Mouse (Mus musculus) layer of hippocampus, adult 8-10 months (tissue): ENCODE data around the gene Tsc22d2. TPM values are rescaled to one million over a fixed set of nuclear protein-coding genes. Genes with fewer than 3 reads are reported as not detected.

Experiments used
- DNase-seq, 2 experiments: peaks; one replicate each; pipeline ENCODE4 v3.0.0; 2022; ENCODE audit warnings: low spot score in 2 of 2
- total RNA-seq, 4 experiments: library from RNA; stranded (reverse); gene quantifications; 2 replicates each; pipeline ENCODE4 v1.2.4; 2022

Tsc22d2 gene
- total RNA-seq, 4 experiments from 2014 or later = 38.3 to 39.8 (median 39.0) TPM

DNA sequence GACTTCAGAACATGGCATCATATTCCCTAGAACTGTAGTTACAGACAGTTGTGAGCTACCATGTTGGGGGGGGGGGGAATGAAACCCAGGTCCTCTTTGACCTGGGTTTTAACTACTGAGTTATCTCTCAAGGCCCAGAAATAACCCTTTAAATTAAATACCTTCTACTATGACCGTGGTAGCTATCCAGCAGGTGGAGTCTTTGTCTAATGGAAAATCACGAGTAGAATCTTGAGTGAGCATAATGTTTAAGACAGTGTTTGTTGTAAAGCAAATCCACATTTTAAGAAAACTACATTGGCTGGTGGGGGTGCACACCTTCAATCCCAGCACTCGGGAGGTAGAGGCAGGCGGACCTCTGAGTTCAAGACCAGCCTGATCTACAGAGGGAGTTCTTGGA is 99.0 kb downstream of the Tsc22d2 start:
- DNase-seq = no peak

DNA sequence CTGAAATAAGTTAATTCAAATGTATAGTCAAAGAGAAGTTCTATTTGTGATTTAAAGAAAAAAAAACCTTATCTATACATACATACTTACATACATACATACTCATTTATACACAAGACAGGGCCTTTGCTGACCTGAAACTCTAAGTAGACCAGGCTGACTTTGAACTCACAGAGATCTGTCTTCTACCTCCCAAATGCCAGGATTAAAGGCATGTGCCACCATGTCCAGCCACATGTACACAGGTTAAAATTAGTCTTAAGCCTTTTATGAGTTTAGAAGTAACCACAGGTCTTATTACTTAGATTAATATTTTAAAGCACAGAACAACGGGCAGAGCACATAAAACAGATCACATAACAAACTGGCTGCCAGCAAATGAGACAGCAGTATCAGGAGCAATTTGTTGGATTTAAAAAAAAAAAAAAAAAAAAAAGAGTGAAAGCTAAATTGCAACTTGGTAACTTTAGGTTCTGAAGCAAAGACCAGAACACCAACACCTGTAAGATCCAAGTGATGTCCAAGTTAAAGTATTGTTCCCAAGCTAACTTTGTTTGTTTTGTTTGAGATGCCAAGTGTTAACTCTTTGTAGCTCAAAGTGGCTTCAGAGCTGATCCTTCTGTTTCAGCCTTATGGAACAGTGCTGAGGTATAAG is 101.6 kb downstream of the Tsc22d2 start:
- DNase-seq = no peak

Other genes starting within 250 kb of the Tsc22d2 start
- gene Eif2a, start 111.1 kb downstream of the Tsc22d2 start, total RNA-seq = 10 to 100 TPM; 48.3 to 55.8 (median 49.8) TPM
- 10 to 100 TPM; 22.5 to 25.9 (median 24.6) TPM for gene Serp1, start 111.2 kb downstream of the Tsc22d2 start, total RNA-seq
- gene Selenot, start 161.9 kb downstream of the Tsc22d2 start, total RNA-seq = 100 to 1,000 TPM; 140 to 147 (median 145) TPM
- gene Erich6, start 222.5 kb downstream of the Tsc22d2 start, total RNA-seq = 1 to 10 TPM in 2 of 4 experiments, under 1 TPM in 2; 0.69 to 2.2 (median 1.0) TPM